Mouse (Mus musculus): ENCODE data around the gene Ssh3.

DNA sequence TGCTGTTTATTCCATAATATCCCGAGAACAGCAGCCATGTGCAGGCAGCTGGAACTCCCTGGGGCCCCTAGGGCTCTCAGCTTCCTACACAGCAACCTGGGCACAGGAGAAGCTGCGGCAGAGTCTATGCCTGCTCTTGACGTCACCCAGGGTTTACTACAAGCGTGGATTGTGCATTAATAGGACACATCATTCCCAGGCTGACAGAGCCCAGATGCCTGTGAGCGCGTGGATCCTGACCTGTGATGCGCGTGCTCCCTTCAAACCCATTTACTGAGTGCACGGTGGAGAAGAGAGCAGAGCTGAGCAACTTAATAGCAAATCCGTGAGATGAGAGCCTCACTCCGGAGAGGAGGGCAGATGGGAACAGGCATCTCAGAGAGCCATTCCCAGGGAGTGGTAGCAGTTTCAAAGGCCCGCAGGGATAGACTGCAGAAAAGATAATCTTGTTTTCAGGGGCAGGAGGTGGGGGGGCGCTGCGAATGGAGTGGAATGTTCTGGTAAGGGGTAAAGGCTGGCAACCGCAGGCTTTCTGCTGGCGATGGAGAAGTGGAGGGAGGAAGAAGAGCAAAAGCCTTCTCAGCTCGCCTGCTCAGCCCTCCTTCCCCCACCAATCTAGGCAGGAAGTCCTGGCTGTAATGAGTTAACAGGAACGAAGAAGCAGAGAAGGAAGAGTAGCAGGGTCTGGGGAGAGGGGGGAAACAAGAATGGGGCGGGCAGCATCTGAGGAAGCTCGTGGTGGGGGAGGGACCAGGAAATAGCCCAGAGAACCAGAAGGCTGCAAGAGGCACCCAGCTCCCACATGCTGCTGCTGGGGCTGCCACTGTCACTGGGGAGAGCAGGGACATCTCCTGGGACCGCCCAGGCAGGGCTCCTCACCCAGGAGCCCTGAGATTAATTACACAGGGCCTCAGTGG, 33.0 kb upstream of the Ssh3 start:
- TF ChIP-seq POLR2A (IDR thresholded peaks at IDR 0.05; ENCODE audit: borderline replicate concordance, extremely low read depth, low read depth, low read length) (no peak; the same call in 1 of the 2 replicates), CTCF (IDR thresholded peaks at IDR 0.05; ENCODE audit: insufficient read depth, low read length) (no peak)
